Mouse (Mus musculus) forebrain, embryonic 16.5 days (tissue): ENCODE results near the gene Slc4a8. TPM values are rescaled to one million over a fixed set of nuclear protein-coding genes. Genes with fewer than 3 reads are reported as not detected.

ENCODE experiments used
- ATAC-seq: fragments of 200-750 bp; cut with Nextera tagmentation; 2 replicates; pipeline ENCODE4 v1.8.0; 2017; ENCODE audit warnings: mild to moderate bottlenecking, moderate library complexity
- H3K27ac ChIP-seq: fragments of 300-500 bp; sonication (generic); 2 replicates; pipeline ENCODE4 v1.5.1; 2014; ENCODE audit warnings: low read length, control low read depth
- H3K27me3 ChIP-seq: fragments of 300-500 bp; sonication (generic); replicated peaks from 2 replicates; pipeline ENCODE4 v1.6.1; 2014; ENCODE audit warnings: low read length; ENCODE audit not compliant: control insufficient read depth, insufficient read depth
- H3K36me3 ChIP-seq: fragments of 300-500 bp; sonication (generic); 2 replicates; pipeline ENCODE4 v1.6.1; 2014; ENCODE audit not compliant: control insufficient read depth, insufficient read depth
- H3K4me1 ChIP-seq: fragments of 300-500 bp; sonication (generic); replicated peaks from 2 replicates; pipeline ENCODE4 v1.6.1; 2014; ENCODE audit warnings: low read length; ENCODE audit not compliant: control insufficient read depth, insufficient read depth
- H3K4me2 ChIP-seq: fragments of 300-500 bp; sonication (generic); 2 replicates; pipeline ENCODE4 v1.6.1; 2014; ENCODE audit warnings: mild to moderate bottlenecking, low read length, control low read depth
- H3K4me3 ChIP-seq: fragments of 300-500 bp; sonication (generic); replicated peaks from 2 replicates; pipeline ENCODE4 v1.5.1; 2014; ENCODE audit warnings: mild to moderate bottlenecking, low read length, control low read depth
- H3K9ac ChIP-seq: fragments of 300-500 bp; sonication (generic); replicated peaks from 2 replicates; pipeline ENCODE4 v1.6.1; 2014; ENCODE audit warnings: low read depth, low read length, control low read depth
- H3K9me3 ChIP-seq: fragments of 300-500 bp; sonication (generic); 2 replicates; pipeline ENCODE4 v1.6.1; 2016; ENCODE audit warnings: low read length; ENCODE audit not compliant: control insufficient read depth
- WGBS: fragments of 180-500 bp; shearing (Covaris S2); extraction: QIAGEN DNeasy Blood & Tissue Kit; methylation state at CpG from one replicate; pipeline ENCODE4 v1.1.7; 2014; 5-methylcytosine and 5-hydroxymethylcytosine counted together
- polyA plus RNA-seq: library from polyadenylated mRNA; unstranded; fragments of >200 nt; fragmentation: Nextera tagmentation; extraction: Ambion mirVana; gene quantifications from 2 replicates; pipeline ENCODE4 v1.2.1, GENCODE M21; 2015

Gene Slc4a8
- polyA plus RNA-seq, 1 experiment from 2014 or later, result 25.7 TPM

DNA sequence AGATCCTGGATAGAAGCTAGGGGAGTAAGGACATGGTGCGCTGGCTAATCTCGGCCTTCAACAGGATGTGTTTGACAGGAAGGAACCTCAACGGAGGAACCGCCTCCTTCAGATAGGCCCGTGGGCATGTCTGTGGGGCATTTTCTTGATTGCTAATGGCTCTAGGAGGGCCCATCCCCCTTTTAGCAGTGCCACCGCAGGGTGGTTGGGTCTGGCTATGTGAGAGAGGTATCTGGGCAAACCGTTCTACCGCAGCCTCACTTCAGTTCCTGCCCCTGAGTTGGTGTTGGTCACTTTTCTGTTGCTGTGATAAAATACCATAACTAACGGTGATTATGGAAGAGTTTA is 25.6 kb upstream of the Slc4a8 start:
- ATAC-seq, result no peak
- H3K9me3 ChIP-seq, result no peaks in the 10 kb centered on the region
- H3K4me3 ChIP-seq, result no peak overlapping the region
- no peak overlapping the region for H3K4me2 ChIP-seq
- no peak overlapping the region for H3K9ac ChIP-seq
- WGBS, result 89% methylated on average over 9 of the region's 9 CpGs
- H3K27me3 ChIP-seq, result no peaks in the 10 kb centered on the region
- no peak overlapping the region for H3K27ac ChIP-seq
- no peaks in the 10 kb centered on the region for H3K36me3 ChIP-seq
- H3K4me1 ChIP-seq, result no peaks in the 10 kb centered on the region

DNA sequence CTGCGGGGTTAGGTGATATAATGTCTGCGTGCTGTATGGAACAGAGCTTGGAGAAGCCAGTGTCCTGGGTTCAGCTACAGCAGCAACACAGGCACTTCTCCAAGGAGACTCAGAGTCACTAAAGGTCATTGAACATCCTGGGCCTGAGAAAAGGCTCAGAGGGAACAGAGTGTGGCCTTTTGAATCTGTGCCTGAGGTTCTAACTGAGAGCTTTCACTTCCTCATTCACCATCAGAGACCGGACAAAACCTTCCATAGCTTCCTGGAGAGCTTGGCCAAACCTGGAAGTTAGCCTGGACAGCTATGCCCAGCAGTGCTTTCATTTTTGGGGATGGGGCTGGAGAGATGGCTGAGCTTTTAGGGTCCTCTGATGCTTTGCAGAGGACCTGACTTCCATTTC is 23.9 kb upstream of the Slc4a8 start:
- Histone ChIP-seq H3K9ac (no peak overlapping the region), H3K4me1 (no peaks in the 10 kb centered on the region), H3K27ac (no peak overlapping the region)

DNA sequence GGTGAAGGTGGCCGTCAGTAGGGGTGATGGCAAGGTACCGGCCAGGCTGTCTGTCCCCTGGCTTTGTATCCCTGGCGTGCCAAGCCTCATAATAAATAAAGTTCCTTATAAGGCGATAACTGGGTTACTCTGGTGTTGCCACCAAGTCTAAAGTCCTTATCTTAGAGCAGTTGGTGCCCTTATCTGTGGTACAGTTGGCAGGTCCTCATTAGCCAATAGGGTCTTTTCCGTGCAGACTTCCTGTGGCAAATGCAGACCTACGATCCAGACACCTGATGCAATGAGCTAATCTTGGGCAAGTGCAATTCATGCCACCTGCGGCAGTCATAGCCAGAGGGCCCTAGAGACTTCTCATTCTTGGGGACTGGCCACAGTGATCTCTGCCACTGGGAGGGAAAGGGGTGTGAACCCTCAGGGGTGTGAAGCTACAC is 23.2 kb upstream of the Slc4a8 start:
- H3K4me2 ChIP-seq, result no peak overlapping the region
- H3K36me3 ChIP-seq, result no peaks in the 10 kb centered on the region
- 88% methylated on average over 7 of the region's 7 CpGs for WGBS
- no peak overlapping the region for H3K9ac ChIP-seq
- ATAC-seq, result no peak
- no peaks in the 10 kb centered on the region for H3K27me3 ChIP-seq
- no peak overlapping the region for H3K4me3 ChIP-seq
- H3K9me3 ChIP-seq, result no peaks in the 10 kb centered on the region
- no peak overlapping the region for H3K27ac ChIP-seq
- H3K4me1 ChIP-seq, result no peaks in the 10 kb centered on the region

More for the DNA sequence above, 23.9 kb upstream of the Slc4a8 start:
- Histone ChIP-seq H3K27me3 (no peaks in the 10 kb centered on the region), H3K36me3 (no peaks in the 10 kb centered on the region), H3K4me2 (no peak overlapping the region), H3K4me3 (no peak overlapping the region), H3K9me3 (no peaks in the 10 kb centered on the region)
- 95% methylated on average over 3 of the region's 3 CpGs for WGBS
- ATAC-seq, result no peak

DNA sequence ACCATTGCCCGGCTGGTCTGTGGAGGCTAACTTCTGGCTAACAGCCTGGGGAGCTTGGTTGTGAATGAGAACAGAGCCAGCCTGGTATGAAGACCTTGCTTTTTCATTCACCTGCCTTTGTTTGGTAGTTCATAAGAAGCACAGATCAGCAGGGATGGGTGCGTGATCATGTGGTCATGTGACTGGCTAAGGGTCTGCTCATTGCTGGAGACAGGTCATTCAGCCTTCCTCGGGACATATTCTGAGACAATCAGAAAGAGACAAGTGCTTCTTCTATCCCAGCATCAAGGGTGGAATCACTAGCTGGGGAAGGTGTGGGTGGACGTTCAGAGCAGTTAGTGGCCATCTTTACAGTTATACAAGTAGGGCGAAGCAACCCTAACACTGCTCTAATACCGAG is 22.1 kb upstream of the Slc4a8 start:
- H3K9me3 ChIP-seq, result no peaks in the 10 kb centered on the region
- 86% methylated on average over 6 of the region's 6 CpGs for WGBS
- H3K4me3 ChIP-seq, result no peak overlapping the region
- H3K27me3 ChIP-seq, result no peaks in the 10 kb centered on the region
- H3K9ac ChIP-seq, result no peak overlapping the region
- no peak overlapping the region for H3K27ac ChIP-seq
- no peak overlapping the region for H3K4me2 ChIP-seq
- H3K36me3 ChIP-seq, result no peaks in the 10 kb centered on the region
- H3K4me1 ChIP-seq, result no peaks in the 10 kb centered on the region
- ATAC-seq, result no peak

DNA sequence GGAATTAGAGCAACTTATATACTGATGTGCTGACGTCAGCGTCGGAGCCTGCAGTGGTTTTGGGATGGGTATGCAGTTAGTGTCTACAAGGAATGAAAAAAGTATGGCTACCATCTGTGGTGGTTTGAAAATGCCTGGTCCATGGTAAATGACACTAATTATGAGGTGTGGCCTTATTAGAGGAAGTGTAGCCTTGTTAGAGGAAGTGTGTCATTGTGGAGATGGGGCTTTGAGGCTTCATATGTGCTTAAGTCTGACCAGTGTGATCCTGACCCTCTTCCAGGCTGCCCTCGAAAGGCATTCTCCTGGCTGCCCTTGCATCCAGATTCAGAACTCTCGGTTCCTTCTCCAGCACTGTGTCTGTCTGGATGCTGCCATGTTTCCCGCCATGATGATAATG is 18.3 kb upstream of the Slc4a8 start:
- H3K9ac ChIP-seq, result no peak overlapping the region
- H3K4me2 ChIP-seq, result no peak overlapping the region
- no peak overlapping the region for H3K4me3 ChIP-seq
- ATAC-seq, result no peak
- H3K36me3 ChIP-seq, result no peaks in the 10 kb centered on the region
- H3K4me1 ChIP-seq, result peaks cover 5% of the 10 kb centered on the region
- no peaks in the 10 kb centered on the region for H3K9me3 ChIP-seq
- no peaks in the 10 kb centered on the region for H3K27me3 ChIP-seq
- 92% methylated on average over 6 of the region's 6 CpGs for WGBS
- H3K27ac ChIP-seq, result no peak overlapping the region

- Histone ChIP-seq H3K4me1 (peaks cover 5% of the 10 kb centered on the region), H3K36me3 (no peaks in the 10 kb centered on the region), H3K9ac (no peak overlapping the region), H3K4me2 (peak overlapping the region; percentile 56), H3K27me3 (no peaks in the 10 kb centered on the region), H3K27ac (no peak overlapping the region), H3K9me3 (no peaks in the 10 kb centered on the region), H3K4me3 (peak overlapping the region; percentile 28)
- WGBS, result 42% methylated on average over 6 of the region's 6 CpGs
- peak; percentile 57; the same call in 1 of the 2 replicates for ATAC-seq
Measured at GRCm38 (mm10) chr15:100746478-100747120, 14.9 kb upstream of the Slc4a8 start.

DNA sequence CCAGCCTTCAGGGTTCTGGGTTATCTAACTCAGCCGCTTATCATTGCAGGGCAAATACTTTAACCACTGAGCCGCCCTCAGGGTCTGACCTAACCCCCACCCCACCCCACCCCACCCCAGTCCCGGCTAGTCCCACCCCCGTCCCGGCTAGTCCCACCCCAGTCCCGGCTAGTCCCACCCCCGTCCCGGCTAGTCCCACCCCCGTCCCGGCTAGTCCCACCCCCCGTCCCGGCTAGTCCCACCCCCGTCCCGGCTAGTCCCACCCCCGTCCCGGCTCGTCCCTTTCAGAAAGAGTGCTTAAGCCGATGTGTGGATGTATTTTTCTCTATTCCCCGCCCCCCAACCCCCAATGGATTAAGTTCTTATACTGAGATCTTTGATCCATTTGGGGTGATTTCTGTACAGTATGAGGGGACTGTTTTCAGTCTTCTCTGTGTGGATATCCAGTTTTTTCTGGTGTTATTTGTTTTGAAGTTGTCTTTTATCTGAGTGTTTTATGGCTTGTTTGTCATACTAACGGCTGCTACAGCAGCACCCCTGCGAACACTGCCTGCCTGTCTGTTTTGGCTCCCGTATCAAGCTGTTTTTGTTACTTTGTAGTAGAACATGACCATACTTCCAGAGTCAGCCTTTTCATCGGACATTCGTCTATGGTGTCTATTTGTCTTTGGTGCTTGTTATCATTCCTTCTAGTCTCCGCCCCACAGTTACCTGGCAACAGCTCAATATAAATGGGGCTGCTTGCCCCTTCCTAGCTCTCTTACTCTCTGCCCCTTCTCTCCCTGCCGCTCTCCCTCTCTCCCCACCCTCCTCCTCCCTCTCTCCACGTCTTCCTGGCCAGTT is 14.2 kb upstream of the Slc4a8 start:
- no peak overlapping the region for H3K9ac ChIP-seq
- H3K36me3 ChIP-seq, result no peaks in the 10 kb centered on the region
- peak; percentile 52; the same call in 1 of the 2 replicates for ATAC-seq
- peak overlapping the region; percentile 28 for H3K4me3 ChIP-seq
- H3K27me3 ChIP-seq, result no peaks in the 10 kb centered on the region
- no peaks in the 10 kb centered on the region for H3K9me3 ChIP-seq
- H3K4me1 ChIP-seq, result peaks cover 5% of the 10 kb centered on the region
- H3K4me2 ChIP-seq, result peak overlapping the region; percentile 56
- no peak overlapping the region for H3K27ac ChIP-seq
- 3% methylated on average over 21 of the region's 27 CpGs for WGBS

- Histone ChIP-seq H3K27ac (no peak overlapping the region), H3K27me3 (no peaks in the 10 kb centered on the region)
- WGBS, result 90% methylated on average over 3 of the region's 3 CpGs
Measured at GRCm38 (mm10) chr15:100748584-100748983, 13.0 kb upstream of the Slc4a8 start.

DNA sequence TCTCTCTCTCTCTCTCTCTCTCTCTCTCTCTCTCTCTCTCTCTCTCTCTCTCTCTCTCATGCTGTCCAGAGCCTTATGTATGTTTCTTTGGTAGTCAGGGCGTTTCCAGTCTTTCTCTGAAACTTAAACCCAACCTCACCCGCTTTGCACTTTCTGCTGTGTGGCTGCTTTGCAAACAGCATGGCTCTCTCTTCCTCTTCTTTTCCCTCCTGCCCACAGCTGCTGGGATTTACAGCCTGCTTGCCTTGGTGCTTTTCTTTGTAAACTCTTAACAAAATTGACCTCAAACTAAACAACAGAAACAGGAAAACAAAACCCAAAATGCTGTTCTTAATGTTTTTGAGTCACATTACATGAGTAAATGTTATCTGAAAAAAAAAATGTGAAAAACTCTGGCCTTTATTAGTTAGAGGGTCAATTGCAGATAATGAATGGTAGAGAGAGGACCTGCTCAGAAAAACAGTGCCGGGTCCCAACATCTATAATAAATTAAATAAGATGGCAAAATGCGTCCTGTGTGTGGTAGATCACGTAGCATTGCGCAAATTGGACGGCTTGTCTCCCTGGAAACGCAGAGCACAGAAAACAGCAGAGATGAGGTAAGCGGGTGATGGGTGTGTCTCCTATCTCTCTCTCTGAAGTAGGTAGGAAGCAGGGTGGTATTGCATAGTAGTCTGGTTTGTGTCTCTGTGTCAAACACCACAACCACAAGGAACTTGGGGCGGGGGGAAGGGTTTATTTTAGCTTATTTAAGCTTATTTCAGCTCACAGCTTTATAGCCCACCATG is 11.6 kb upstream of the Slc4a8 start:
- 80% methylated on average over 10 of the region's 10 CpGs for WGBS
- Histone ChIP-seq H3K4me1 (peaks cover 7% of the 10 kb centered on the region), H3K27me3 (no peaks in the 10 kb centered on the region), H3K27ac (no peak overlapping the region), H3K9ac (no peak overlapping the region), H3K36me3 (no peaks in the 10 kb centered on the region), H3K9me3 (no peaks in the 10 kb centered on the region), H3K4me3 (no peak overlapping the region), H3K4me2 (no peak overlapping the region)
- no peak for ATAC-seq

More at GRCm38 (mm10) chr15:100748584-100748983, 13.0 kb upstream of the Slc4a8 start:
- Histone ChIP-seq H3K4me2 (no peak overlapping the region), H3K4me1 (peaks cover 5% of the 10 kb centered on the region), H3K36me3 (no peaks in the 10 kb centered on the region), H3K9ac (no peak overlapping the region), H3K4me3 (no peak overlapping the region), H3K9me3 (no peaks in the 10 kb centered on the region)
- no peak for ATAC-seq
